Mouse (Mus musculus): Measurements from ENCODE around the gene Nol4l. TPM values are rescaled to one million over a fixed set of nuclear protein-coding genes. Genes with fewer than 3 reads are reported as not detected.

The Nol4l gene
- total RNA-seq (2021): 12.7 and 16.1 TPM in 2 replicates
- long read RNA-seq, partial matches to known transcripts: 0 of 2 reads
- long read RNA-seq, other reads (novel, unspliced or antisense): 2 of 2 reads

DNA sequence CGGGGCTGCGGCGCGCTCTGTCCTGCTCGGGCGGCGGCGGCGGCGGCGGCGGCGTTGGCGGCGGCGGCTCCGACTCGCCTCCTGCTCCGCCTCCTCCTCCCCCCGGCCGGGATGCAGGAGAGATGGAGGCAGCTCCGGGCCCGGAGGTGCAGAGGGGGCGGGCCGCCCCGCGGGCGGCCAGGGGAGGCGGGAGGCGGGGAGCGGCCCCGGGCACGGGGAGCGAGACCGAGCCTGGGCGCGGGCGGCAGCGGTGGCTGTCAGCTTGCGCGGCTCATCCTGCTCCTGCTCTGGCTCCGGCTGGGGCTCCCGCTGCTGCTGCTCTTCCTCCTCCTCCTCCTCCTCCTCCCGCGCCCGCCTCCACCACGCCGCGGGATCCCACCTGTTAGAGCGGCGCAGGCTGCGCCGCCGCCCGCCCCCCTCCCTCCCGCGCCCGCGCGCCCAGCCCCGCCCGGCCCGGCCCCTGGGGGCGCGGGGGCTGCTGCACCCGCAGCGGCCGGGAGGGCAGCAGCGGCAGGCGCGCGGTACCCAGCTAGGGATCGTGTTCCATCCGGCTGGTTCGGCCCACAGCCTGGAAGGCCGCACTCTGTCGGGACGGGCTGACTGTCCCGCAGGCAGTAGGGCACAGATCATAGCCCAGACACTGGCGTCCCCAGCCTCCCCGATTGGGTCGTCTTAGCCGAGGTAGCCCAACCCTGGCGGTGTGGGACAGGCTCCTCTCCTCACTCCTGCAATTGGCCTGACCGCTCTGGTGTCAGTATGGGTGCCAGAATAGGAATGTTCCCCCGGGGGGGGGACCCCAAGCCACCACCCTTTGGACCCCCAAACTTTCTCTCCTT is at the start of gene Nol4l:
Gene Nol4l (minus strand): TSS at position 41 of the 836 bp plus-strand sequence.
- DNase-seq: peak; percentile 66

DNA sequence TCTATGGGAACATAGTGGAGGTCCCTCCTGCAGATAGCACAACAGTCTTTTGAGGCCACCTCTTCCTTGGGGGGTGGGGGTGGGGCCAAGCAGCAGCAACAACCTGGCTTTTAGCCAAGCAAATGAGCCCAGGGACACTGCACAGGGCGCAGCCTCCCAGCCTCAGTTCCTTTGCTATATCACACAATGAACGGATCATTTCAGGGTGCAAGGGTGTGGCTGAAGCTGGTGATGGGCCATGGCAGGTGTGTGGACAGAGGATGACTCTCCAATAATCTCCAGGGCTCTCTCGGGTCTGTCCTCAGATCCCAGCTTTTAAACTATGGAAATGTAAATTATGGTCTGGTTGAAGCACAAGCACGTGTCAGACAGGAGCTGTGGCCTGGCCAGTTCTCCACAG is 47.4 kb upstream of the Nol4l start:
- DNase-seq: no peak

DNA sequence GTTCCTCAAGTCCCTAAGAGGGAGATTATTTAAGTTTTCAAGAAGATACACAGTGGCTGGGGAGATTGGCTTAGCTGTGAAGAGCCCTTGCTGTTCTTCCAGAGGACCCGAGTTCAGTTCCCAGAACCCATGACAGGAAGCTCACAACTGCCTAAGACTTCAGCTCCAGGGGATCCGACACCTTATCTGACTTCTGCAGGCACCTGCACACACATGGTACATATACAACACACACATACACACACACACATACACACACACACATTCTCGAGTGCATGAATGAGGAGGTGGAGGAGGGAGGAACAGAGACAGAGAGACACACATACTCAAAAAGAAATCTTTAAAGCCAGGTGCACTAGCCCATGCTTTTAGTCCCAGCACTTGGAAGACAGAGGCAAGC is 46.4 kb upstream of the Nol4l start:
- no peak for DNase-seq

DNA sequence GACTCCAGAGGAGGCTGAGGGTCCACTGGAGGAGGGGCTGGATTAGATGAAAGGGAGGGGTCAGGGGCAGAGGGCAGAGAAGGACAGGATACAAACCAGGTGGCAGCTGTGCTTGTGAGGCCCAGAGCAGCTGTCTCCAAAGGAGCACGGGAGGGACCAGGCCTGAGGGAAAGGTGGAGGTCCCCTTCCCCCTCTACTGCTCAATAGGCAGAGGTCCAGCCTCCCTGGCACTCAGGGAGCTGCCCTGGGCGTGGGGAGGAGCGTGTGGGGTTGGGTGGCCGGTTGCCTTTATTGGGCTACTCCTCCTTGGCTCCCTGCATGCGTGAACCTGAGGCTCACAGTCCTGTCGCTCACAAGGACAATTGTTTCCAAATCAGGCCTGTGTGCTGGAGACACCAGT is 45.8 kb upstream of the Nol4l start:
- DNase-seq: no peak

DNA sequence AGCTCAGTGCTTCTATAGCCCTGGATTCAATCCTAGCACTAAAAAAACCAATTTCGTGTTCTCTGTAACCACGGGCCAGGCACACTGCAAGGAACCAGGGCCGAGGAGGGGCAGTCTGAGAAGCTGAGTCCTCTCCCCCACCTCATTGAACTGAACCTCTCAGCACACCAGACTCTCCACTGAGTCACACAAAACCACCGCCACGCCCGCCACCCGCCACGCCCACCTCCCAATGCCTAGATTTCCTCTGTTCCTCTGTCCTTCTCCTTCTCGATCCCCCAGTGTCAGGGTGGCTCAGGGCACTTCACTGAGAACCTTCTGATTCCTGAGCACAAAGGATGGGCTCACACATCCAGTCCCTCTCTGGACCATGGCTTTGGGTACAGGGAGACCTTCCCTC is 43.3 kb upstream of the Nol4l start:
- no peak for DNase-seq

DNA sequence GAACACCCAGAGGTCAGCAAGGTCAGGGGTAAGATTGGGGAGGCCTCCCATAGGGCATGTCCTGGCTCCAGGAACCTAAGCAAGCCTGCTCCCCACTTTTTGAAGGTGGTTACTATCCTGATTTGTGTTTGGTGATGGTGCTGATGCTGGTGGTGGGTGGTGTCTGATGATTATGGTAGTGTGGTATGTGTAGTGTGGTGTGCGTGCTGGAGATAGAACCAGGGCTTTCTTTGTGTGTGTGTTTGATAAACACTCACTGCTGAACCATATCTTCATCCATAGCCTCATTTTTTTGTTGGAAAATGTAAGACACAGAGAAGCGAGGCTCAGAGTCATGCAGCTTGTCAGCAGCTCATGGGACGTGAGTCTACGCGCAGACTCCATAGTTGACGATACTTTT is 38.8 kb upstream of the Nol4l start:
- no peak for DNase-seq

DNA sequence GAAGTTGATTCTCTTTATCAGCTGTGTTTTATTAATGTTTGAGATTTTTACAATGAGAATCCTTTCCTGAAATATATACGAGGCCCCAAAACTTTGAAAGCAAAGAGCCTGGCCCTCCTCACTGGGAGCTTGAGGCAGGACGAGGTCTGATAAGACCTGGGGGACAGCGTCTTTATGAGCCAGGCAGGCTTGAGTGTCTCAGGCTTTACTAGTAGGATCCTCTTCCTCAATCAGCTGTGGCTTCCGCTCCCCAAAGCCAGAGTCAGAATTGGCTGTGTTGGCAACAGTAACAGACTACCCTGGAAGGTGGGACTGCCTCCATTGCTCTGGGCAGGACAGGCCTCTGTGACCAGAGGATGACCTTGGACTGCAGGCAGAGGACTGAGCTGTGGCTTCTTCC is 38.2 kb upstream of the Nol4l start:
- no peak for DNase-seq

DNA sequence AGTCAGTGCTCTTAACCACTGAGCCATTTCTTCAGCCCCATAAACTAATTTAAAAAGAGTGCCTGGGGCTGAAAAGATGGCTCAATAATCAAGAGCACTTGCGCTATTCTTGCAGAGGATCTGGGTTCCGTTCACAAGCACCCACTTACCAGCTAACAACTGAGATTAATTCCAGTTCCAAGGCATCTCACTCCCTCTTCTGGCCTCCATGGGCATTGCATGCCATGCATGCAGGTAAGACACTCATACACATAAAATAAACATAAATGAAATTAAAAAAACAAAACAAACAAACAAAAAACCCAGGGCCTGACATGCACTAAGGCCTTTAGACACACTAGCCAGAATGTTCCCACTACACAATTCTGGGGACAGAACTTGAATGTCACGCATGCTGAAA is 34.6 kb upstream of the Nol4l start:
- no peak for DNase-seq

- DNase-seq: peak; percentile 22
These were observed 31.8 kb upstream of the Nol4l start for GRCm38 (mm10) chr2:153561564-153561963.

DNA sequence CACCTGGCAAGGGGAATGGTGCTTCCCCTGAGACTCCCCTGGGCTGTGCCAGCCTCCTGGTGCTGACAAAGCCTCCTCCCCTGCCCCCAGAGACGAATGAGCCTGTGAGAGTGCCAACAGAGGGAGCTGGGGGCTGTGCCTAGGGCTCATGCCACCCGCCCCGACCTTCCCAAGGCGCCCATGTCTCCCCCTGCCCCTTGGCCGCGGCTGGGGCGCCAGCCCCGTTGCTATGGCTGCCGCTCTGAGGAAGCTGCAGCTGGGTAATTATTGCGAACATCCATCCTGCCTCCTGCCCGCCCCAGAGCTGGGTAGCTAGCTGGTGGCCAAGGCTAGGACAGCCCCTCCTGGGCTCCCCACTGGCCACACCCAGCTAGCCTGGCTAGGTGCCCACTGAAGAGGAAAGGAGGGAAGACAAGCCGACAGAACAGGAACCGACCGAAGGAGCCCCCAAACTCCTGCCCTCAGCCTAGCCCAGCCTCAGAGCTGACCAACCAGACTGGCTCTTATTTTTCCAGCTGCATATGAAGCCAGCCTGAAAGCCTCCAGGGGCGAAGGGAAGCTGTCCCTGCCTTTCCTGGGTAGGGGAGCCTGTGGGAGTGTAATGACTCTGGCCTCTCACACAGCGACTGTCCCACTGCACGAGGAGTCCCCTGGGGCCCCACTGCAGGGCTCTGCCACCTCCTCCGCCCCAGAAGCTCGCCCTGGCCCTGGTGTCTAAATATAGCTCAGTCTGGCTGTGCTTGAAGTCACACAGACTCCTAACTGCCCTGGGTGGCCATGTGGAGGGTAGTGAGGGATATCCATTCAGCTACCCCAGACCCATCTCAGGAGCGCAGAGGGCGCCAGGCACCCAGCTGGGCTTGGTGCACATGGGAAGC is 31.1 kb upstream of the Nol4l start:
- peak; percentile 57 for DNase-seq

DNA sequence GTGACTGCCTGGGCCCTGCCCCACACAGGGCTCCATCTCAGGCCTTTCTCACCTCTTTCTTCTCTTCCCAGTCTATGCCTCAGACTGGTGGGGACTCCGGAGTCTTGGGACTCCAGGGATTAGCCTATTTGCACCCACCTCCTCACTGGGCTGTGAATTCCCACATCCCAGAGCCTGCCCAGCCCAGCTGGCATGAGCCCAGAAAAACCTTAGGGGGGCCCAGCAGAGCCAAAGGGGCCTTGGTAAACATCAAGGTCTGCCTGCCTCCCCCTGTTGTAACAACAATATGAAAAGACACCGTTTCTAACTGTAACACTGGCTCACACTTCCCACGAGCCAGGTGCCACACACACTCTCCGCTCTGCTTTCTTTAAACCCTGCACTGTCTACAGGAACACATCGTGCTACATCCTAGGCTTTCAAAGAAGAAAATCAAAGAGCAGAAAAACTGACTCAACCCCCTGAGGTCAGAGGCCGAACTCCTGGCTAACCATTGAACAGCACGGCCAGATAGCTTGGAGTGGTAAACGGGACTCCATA is 29.9 kb upstream of the Nol4l start:
- DNase-seq: no peak

DNA sequence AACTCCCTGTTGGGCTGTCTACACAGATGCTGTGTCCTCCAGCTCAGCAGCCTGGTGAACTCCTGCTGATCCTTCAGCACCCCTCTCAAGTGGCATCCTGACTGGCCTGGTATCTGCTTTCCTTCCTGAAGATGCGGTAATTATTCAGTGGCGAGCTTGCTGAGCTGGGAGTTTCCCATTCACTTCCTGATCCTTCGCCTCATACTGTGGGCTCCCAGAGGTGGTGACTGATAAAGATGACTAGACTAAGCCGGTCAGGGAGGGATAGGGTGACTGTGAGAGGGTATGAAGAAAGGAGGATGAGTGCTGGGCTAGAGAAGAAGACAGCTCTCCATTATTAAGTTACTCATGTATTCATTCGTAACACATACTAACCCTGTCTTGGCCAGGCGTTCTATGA is 28.7 kb upstream of the Nol4l start:
- no peak for DNase-seq

GRCm38 (mm10) chr2:153557259-153557658 is 27.5 kb upstream of the Nol4l start:
- no peak for DNase-seq

- no peak for DNase-seq
These were observed 26.4 kb upstream of the Nol4l start for GRCm38 (mm10) chr2:153556208-153556607.

DNA sequence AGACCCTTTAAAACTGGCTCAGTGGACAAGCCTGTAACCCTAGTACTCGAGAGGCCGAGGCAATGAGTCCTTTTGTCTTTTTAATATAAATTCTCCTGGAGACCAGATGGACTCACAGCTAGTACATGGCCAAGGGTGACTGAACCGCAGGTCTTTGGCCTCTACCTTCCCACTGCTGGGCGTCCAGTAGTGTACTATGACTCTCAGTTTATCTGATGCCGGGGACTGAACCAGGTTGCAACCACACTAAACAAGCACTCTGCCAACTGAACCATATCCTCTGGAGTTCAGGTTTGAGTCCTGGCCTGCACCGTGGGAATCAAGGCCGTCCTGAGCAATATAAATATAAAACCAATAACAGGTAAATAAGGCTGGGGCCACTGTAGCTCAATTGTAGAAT is 24.8 kb upstream of the Nol4l start:
- DNase-seq: no peak

- peak; percentile 45 for DNase-seq
These were observed 19.7 kb upstream of the Nol4l start for GRCm38 (mm10) chr2:153549486-153549885.

- peak; percentile 73 for DNase-seq
These were observed 18.6 kb upstream of the Nol4l start for GRCm38 (mm10) chr2:153548221-153548923.

DNA sequence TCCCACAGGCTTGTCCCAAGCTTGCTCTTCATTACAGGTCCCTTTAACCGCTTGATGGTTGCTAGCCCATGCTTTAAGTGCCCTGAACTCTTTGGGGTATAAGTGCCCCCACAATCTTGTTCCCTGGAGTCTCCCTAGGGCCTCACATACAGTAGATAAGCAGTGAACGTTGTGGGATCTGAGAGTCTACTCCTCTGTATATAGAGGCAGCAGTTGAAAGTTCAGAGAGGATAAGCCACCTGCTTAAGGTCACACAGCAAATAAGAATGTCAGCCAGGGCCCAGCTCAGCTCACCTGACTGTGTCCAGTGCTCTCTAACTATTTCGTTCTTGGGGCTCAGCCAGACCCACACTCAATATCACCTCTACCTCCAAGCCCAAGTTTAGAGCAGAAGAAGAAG is 17.9 kb upstream of the Nol4l start:
- DNase-seq: no peak

DNA sequence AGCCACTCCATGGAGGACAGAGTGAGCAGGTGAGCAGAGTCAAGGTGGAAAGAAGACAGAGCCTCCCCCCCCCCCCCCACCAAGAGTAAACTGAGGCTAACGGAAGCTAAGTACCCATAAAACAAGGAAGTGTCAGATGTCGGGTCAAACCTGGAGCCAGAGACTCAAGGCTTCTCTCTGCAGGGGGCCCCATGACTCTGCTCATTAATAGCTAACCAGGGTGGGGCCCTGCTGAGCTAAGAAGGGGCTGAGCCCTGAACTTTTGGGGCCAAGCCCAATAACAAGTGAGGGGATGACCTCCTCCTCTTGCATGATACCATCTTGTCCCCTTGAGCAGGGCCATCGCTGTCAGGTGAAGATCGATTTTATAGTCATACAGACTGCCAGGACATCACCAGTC is 17.2 kb upstream of the Nol4l start:
- DNase-seq: no peak

- no peak for DNase-seq
These were observed 16.7 kb upstream of the Nol4l start for GRCm38 (mm10) chr2:153546471-153546870.

DNA sequence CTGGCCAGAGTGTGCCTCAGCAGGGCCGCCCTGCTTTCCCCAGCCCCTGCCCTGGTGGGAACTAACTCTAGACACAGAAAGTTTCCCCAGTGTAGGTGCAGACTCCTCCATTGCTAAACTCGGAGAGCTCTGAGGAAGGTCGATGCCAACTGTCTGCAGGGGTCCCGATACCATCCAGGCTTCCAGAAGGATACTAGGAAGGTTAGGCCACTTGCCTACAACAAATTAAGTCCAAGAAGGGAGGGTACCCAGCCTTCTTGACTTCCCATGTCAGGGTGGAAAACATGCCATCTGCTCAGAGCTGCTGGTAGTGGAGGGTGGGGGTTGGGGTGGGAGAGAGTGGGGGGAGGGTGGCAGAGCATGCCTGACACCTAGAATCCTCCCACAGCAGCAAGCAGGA is 15.0 kb upstream of the Nol4l start:
- DNase-seq: no peak
